Mouse (Mus musculus): ENCODE measurements at regions not wholly inside any gene's neighbourhood (a gene's known extent, or its start where the extent isn't known, plus 50 kb on each side); places are given as distances from the start of the nearest gene placed in this dataset.

GRCm38 (mm10) chr11:112121026-112121425 is 661.0 kb upstream of the Sox9 start:
- no peak for DNase-seq

GRCm38 (mm10) chr11:112121831-112122230 is 660.2 kb upstream of the Sox9 start:
- no peak for DNase-seq

- no peak for DNase-seq
These were observed 656.6 kb upstream of the Sox9 start for GRCm38 (mm10) chr11:112125249-112125933.

- no peak for DNase-seq
These were observed 651.9 kb upstream of the Sox9 start for GRCm38 (mm10) chr11:112130090-112130489.

- no peak for DNase-seq
These were observed 644.5 kb upstream of the Sox9 start for GRCm38 (mm10) chr11:112137401-112138020.

DNA sequence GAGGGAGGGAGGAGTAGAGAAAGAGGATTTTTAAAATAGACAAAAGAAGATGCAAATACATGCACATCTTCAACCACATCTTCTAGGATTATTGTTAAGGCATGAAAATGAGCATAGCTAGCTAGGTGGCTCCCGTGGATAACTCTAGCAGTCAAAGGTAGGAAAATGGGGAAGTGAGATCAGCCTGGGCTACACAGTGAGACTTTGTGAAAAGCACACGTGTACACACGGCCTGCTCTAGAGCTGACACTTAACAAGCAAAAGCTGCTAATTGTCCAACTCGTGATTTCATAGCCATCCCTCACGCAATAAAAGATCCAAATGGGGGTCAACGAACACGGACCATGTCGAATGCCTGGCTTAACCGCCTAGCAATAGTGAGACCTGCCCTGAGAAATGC is 642.0 kb upstream of the Sox9 start:
- no peak for DNase-seq

DNA sequence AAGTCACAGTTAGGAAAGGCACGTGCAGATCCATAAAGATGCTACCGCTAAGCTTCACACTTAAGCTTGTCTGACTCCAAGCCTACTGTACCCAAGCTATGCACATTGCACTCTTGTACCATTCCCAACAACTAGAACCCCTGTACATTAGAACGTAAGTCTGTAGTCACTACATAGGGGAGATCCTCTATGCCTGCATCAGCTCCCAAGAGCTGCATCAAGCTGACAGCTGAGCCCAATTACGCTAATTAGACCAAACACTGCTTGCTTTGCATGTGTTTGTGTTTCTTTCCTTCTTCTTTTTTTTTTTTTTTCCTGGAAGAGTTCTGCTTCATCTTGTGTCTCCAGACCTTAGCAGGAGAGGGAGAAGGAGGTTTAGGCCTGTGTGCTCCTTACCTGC is 641.5 kb upstream of the Sox9 start:
- no peak for DNase-seq

GRCm38 (mm10) chr11:112140912-112141311 is 641.1 kb upstream of the Sox9 start:
- DNase-seq, result no peak

DNA sequence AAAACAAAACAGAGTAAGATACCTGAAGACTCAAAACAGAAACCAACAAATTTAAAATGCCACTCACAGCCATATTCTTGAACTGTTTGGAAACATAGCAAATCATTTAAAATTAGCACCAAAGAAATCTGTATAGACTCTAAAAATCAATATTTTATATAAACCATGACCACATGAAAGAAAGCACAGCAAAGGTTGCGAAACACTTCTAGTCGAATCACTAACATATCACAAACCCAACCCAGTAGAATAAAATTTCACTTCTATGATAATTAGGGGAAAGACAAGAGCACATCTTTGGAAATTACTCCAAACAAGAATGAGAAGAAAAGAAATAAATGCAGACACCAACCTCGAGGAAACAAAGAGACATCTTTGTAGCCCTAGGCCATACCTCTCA is 630.0 kb upstream of the Sox9 start:
- no peak for DNase-seq

GRCm38 (mm10) chr11:112153198-112153597 is 628.8 kb upstream of the Sox9 start:
- DNase-seq, result no peak

- DNase-seq, result no peak
These were observed 627.2 kb upstream of the Sox9 start for GRCm38 (mm10) chr11:112154712-112155319.

- DNase-seq, result no peak
These were observed 626.6 kb upstream of the Sox9 start for GRCm38 (mm10) chr11:112155339-112155955.

DNA sequence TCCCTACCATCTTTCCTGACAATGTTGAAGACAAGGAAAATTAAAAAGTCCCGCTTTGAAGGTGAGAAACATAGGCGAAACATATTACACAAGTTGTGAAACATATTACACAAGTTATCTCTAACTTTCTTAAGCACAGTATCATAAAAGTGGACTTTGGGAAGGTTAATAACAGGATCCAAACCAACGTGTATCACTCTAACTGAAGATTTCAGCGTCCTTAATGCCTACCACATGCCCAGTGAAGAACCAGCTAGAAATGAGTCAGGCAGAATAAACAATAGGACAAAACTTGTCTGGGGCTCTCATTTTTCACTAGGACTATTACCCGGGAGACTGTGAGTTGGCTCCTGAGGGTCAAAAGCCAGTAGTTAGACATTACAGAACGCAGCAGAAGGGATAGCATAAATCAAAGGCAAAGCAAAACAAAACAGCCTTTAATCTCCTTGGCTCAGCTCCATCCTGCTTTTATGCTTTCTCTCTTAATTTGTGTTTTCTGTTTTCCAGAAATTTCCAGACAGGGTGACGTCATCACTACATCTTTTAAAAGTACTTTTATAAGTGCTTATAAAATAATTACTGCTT is 618.3 kb upstream of the Sox9 start:
- DNase-seq, result no peak

- DNase-seq, result no peak
These were observed 608.4 kb upstream of the Sox9 start for GRCm38 (mm10) chr11:112173585-112173984.

GRCm38 (mm10) chr11:112175302-112175701 is 606.7 kb upstream of the Sox9 start:
- DNase-seq, result no peak

GRCm38 (mm10) chr11:112180666-112181065 is 601.4 kb upstream of the Sox9 start:
- no peak for DNase-seq

GRCm38 (mm10) chr11:112197620-112198268 is 584.3 kb upstream of the Sox9 start:
- DNase-seq, result no peak

- DNase-seq, result no peak
These were observed 577.5 kb upstream of the Sox9 start for GRCm38 (mm10) chr11:112204561-112204960.

- DNase-seq, result peak; percentile 14 to 48
These were observed 572.6 kb upstream of the Sox9 start for GRCm38 (mm10) chr11:112209414-112209813.

DNA sequence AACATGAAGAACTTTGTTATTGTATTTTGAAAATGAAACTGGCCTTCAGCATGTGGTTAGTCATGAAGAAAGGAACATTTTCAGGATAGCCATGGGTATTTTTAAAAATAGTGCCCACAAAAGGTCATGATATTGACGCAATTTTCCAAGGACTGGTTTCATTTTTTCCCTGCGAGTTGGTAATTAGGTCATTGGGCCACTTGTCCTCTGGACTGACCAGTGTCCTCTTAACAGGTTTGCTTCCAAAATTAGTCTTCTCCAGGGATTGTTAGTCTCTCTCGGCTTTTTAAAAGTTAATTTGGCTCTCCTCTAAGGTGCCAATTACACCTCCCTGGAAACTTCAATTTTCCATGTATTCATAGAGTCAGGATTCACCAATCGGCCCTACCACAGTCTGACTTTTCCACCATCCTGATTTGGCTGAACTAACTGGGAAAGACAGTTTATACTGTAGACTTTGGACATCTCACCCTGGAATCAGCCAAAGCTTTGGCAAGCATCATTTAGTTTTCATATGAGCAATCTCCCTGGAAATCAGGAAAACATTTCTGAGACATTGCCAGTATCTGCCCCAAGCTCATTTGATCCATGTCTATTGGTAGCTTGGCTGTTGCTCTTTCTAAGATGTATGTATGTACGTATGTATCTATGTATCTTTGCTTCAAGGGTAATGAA is 562.8 kb upstream of the Sox9 start:
- no peak for DNase-seq

DNA sequence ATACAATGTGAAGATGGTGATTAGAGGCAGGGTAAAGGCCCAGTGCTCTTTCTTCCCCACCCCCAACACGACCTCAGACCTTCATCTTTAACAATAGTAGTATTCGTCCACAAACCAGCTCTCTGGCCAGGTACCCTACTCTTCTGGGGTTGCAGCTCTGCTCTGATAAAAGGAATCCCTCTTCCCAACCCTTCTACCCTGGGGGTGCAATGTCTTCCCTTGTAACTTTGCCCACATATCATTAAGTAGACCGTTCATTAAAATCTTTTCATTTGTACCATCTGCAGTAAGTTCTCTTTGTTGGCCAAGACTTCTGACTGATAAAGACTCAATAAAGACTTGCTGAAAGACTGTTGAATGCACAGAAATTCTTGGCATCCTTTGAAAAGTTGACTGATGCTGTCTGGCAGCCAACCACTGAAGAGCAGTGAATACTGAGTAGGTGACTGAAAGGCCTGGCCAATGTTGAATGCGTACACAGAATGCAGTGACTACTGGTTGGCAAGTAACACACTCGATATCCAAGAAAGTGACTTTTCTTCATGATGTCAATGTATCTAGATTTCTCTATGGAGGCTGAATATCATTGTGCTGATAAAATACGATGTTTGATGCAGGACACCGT is 547.4 kb upstream of the Sox9 start:
- DNase-seq, result no peak

Data from heart, adult 18-20 months (tissue).